Mouse (Mus musculus): ENCODE measurements around the gene Wdfy3.

DNA sequence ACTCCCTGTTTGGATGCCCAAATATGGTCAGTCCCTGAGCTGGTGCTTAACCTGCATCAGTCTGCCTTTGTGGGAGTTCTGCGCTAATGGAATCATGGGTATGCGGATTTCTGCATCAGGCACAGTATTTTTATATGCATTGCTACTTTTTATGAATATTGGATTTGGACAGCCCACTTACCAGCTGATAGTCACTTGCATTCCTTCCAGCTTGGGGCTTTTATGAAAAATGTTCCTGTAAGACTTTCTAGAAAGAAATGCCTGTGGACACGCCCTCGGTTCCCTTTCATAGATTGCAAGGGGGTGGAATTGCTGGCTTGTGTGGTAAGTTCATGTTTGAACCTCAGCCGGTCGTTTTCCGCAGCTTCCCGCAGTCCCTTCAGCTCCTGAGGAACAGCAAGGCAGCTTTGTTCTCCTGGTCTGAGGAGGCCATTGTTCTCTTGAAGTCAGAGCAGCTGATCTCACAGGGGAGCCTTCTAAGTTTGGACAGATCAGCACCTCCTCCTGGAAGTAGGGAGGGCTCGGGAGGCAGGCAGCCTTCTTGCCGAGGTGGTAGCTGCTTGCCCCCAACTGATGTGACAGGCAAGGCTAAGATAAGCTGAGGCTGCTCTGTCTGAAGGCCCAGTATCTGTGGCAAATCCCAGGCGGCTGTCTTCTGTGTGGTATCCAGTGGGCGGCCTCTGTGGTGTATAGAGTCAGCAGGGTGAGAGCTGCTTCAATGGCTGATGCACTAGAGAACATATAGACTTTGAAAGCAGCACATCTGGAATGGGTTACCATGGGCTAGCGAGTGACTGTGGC lies 244.4 kb downstream of the Wdfy3 start:
- TF ChIP-seq CTCF (IDR thresholded peaks at IDR 0.05; ENCODE audit: extremely low read depth, insufficient read depth, low read length) (no peak), POLR2A (IDR thresholded peaks at IDR 0.05; ENCODE audit: extremely low read depth, insufficient read depth, low read length) (no peak)
